Mouse (Mus musculus) olfactory bulb, adult 2 months (tissue): ENCODE data around the gene Tmbim1. TPM values are rescaled to one million over a fixed set of nuclear protein-coding genes. Genes with fewer than 3 reads are reported as not detected.

Experiments
- H3K27ac ChIP-seq: fragments of 200-500 bp; 2 replicates; pipeline ENCODE4 v1.5.1; 2012; ENCODE audit warnings: low read depth, low read length; ENCODE audit not compliant: insufficient read depth
- H3K4me1 ChIP-seq: fragments of 200-500 bp; 2 replicates; pipeline ENCODE4 v1.6.1; 2012; ENCODE audit warnings: low read length; ENCODE audit not compliant: control insufficient read depth, insufficient read depth
- H3K4me3 ChIP-seq: fragments of 200-500 bp; 2 replicates; pipeline ENCODE4 v1.5.1; 2012; ENCODE audit warnings: mild to moderate bottlenecking, low read depth, low read length, moderate library complexity; ENCODE audit not compliant: insufficient read depth
- CTCF ChIP-seq: fragments of 200-500 bp; IDR thresholded peaks from 2 replicates; pipeline ENCODE4 v1.5.1; 2012; ENCODE audit warnings: low read depth, mild to moderate bottlenecking, low read length, moderate library complexity; ENCODE audit not compliant: insufficient read depth
- POLR2A ChIP-seq: fragments of 200-500 bp; IDR thresholded peaks from 2 replicates; pipeline ENCODE4 v1.6.1; 2012; ENCODE audit warnings: mild to moderate bottlenecking, low read depth, low read length, moderate library complexity; ENCODE audit not compliant: insufficient read depth
- WGBS: fragments of 180-500 bp; shearing (Covaris S2); methylation state at CpG from one replicate; pipeline ENCODE4 v1.1.7; 2018; 5-methylcytosine and 5-hydroxymethylcytosine counted together
- polyA plus RNA-seq: library from polyadenylated mRNA; stranded (reverse); fragments of >200 nt; gene quantifications from 2 replicates; pipeline ENCODE4 v1.2.4, GENCODE M21; 2012; ENCODE audit warnings: low replicate concordance; ENCODE audit not compliant: missing spikeins, insufficient read depth, insufficient read length

The Tmbim1 gene
- polyA plus RNA-seq, 1 experiment: 36.6 TPM

DNA sequence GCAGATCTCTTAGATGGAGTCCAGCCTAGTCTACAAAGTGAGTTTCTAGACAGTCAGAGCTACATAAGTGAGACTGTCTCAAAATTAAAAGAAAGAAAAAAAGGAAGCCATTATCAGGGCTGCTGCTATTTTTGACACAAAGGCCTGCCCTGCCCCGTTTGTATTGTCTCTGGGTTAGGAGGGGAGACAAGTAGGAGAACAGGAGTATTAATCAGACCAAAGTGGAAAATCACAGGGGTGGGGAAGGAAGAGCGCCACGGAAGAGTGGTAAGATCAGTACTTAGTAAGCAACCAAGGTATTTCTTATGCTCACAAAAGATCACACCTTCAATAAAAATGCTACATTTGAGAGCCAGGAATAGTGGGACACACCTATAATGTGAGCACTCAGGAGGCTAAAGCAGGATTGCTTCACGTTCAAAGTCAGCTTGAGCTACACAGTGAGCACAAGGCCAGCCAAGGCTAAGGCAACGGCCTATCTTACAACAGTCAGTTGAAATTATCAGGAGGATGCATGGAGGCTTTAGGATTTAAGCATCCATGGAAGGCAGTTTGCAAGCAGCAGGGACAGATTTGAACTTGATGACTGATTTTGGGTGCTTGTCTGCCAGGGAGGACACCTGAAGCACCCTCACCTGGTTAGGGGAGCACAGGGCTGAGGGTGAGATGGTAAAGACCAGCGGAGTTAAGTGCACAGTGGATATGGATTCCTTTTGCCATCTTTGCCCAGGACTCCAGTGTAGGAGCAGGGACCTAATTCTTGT is 4.9 kb downstream of the Tmbim1 start:
- WGBS: 62% methylated on average over 6 of the region's 6 CpGs
- Histone ChIP-seq H3K4me3 (no peak overlapping the region), H3K4me1 (peaks cover 47% of the 10 kb centered on the region), H3K27ac (no peak overlapping the region)
- TF ChIP-seq CTCF (no peak), POLR2A (no peak)

DNA sequence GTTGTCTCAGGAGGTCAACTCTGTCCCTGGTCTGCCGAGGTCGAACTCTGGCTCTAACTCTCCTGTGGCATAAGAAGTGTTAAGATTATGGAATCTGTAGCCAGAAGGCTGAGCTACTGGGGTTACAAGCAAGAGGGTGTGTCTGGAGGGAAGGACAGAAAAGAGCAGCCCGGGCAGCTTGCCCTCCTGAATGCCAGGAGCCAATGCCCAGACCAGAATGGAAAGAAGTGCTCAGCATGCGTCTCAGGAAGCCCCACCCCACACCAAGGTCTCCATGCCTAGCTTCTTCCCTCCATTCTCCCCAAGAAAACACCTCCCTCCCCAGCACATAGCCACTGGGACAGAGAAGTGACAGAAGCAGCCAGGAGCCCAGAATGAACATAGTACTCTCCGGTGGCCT is 6.4 kb downstream of the Tmbim1 start:
- TF ChIP-seq POLR2A (no peak), CTCF (no peak)
- Histone ChIP-seq H3K4me1 (peaks cover 52% of the 10 kb centered on the region), H3K27ac (no peak overlapping the region), H3K4me3 (no peak overlapping the region)
- 45% methylated on average over 5 of the region's 5 CpGs for WGBS

- 72% methylated on average over 5 of the region's 5 CpGs for WGBS
- Histone ChIP-seq H3K4me1 (peaks cover 45% of the 10 kb centered on the region), H3K27ac (no peak overlapping the region), H3K4me3 (no peak overlapping the region)
- TF ChIP-seq POLR2A (no peak), CTCF (no peak)
Measured at GRCm38 (mm10) chr1:74298157-74298750, 7.2 kb downstream of the Tmbim1 start.

DNA sequence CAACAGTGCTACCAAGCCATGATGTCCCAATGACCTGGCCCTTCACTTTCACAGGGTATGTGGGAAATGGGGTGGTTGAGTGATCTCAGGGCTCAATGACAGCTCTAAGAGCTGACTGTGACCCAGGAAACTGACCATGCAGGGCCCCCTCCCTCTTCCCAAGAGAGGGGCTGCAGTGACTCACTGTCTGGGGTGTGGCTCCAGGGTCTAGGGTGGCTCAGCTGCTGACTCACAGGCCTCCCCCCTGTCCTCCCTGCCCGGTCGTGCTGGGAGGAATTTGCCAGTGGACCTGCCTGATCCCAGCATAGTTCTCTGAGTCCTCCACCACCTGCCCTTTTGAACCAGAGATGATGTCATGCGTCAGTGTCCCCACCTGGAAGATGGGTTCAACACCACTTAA is 8.2 kb downstream of the Tmbim1 start:
- no peak overlapping the region for H3K4me3 ChIP-seq
- TF ChIP-seq CTCF: no peak
- no peak for TF ChIP-seq POLR2A
- peak overlapping the region; percentile 9; the same call in 1 of the 2 replicates for H3K27ac ChIP-seq
- peaks cover 48% of the 10 kb centered on the region for H3K4me1 ChIP-seq
- WGBS: 56% methylated on average over 3 of the region's 3 CpGs

DNA sequence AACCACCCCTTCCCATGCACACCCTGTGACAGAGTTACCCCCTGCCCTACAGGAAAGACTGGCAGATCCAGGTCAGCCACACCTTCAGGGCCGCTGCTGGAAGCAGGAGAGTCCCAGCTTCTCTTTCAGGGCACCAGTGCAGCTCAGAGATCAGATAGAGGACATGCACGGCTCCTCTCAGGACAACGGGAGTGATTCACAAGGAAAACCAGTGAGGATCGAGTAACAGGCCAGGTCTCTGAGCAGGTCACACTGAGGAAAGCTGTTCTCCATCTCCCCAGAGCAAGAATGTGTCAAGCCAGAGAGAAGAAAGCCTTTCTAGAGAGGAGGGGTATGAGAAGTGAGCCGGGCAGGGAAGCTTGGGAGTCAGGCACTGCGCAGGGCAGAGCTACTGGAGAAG is 8.9 kb downstream of the Tmbim1 start:
- Histone ChIP-seq H3K4me1 (peaks cover 50% of the 10 kb centered on the region), H3K27ac (peak overlapping the region; percentile 74), H3K4me3 (no peak overlapping the region)
- TF ChIP-seq CTCF (no peak), POLR2A (no peak)
- 53% methylated on average over 6 of the region's 6 CpGs for WGBS

DNA sequence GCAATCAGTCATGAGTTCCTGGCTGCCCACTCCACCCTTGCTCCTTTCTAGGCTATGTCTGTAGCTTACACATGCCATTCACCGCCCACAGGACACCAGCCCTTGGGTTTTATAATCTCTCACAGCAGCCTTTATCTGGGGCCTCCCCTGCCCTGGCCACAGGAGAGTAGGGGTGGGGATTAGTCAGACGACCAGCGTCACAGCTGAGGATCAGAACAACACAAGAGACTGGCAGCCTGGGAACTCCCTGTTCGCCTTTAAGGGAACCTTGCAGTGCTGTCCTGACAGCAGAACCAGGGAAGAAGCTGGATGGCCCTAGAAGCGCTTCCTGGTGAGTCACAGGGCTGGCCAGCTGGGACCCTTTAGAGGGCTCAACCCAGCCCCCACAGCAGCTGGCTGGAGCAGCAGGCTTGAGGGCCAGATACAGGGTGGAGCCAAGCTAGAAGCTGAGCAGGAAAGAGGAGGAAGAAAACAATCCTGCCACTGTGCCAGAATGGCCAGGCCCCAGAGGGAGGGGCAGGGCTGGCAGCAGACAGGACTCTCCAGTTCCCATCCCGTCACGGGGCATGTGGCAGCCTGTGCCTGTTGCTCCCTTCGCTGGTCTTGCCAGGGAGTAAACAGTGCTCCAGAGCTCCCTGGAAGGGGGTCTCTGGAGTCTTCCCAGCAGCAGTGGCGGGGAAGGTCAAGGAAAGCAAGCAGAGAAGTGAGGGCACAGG is 9.8 kb downstream of the Tmbim1 start:
- peaks cover 51% of the 10 kb centered on the region for H3K4me1 ChIP-seq
- 26% methylated on average over 9 of the region's 9 CpGs for WGBS
- H3K4me3 ChIP-seq: no peak overlapping the region
- TF ChIP-seq CTCF: no peak
- H3K27ac ChIP-seq: peak overlapping the region; percentile 74

- H3K27ac ChIP-seq: peak overlapping the region; percentile 74
- no peak overlapping the region for H3K4me3 ChIP-seq
- WGBS: 94% methylated on average over 6 of the region's 6 CpGs
- peaks cover 57% of the 10 kb centered on the region for H3K4me1 ChIP-seq
- TF ChIP-seq CTCF: no peak
- no peak for TF ChIP-seq POLR2A
Measured at GRCm38 (mm10) chr1:74294733-74295455, 10.5 kb downstream of the Tmbim1 start.

DNA sequence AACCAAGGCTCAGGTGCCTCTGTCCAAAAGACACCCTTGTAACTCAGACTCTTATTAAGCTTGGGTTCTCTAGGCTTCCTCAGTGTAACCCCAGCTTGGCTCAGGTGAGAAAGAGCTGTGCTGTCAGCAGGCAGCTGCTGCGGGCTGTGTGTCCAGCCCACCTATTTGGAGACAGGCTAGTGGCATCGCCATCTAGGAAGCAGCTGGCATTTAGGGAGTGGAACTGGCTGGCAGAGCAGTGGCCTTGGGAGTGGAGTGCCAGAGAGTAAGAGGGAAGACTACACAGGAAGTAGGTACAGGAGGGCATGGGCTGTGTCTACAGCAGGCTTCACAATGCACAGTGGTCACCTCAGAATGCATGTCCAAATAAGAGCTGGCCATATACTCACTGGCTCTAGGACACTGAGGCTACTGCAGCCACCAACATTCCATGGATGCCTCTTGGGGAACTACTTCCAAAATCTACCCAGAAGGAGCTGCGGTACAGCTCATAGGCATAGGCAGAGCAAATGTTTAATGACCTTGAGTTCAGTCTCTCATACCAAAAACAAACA is 11.3 kb downstream of the Tmbim1 start:
- H3K4me3 ChIP-seq: no peak overlapping the region
- WGBS: 90% methylated on average over 3 of the region's 3 CpGs
- peaks cover 56% of the 10 kb centered on the region for H3K4me1 ChIP-seq
- no peak overlapping the region for H3K27ac ChIP-seq
- TF ChIP-seq POLR2A (no peak), CTCF (no peak)
